Mouse (Mus musculus) limb, embryonic 15.5 days (tissue): Measurements from ENCODE around the gene Cnot2. TPM values are rescaled to one million over a fixed set of nuclear protein-coding genes. Genes with fewer than 3 reads are reported as not detected.
"Not testable (repeated sequence)": the region's sequence is repeated elsewhere in the genome, so short reads cannot be mapped to it uniquely, and the experiment has no call there.

Experiments used
- ATAC-seq: fragments of 200-750 bp; cut with Nextera tagmentation; 2 replicates; pipeline ENCODE4 v1.8.0; 2017; ENCODE audit warnings: low read depth, moderate TSS enrichment; ENCODE audit not compliant: insufficient number of reproducible peaks, low FRiP score, low TSS enrichment
- H3K27ac ChIP-seq: fragments of 300-500 bp; sonication (generic); 2 replicates; pipeline ENCODE4 v1.5.1; 2015; ENCODE audit warnings: moderate library complexity, mild to moderate bottlenecking, inconsistent platforms
- H3K27me3 ChIP-seq: fragments of 300-500 bp; sonication (generic); 2 replicates; pipeline ENCODE4 v1.6.1; 2015; ENCODE audit warnings: inconsistent platforms
- H3K36me3 ChIP-seq: fragments of 300-500 bp; sonication (generic); 2 replicates; pipeline ENCODE4 v1.6.1; 2015; ENCODE audit warnings: inconsistent platforms
- H3K4me1 ChIP-seq: fragments of 300-500 bp; sonication (generic); 2 replicates; pipeline ENCODE4 v1.6.1; 2015; ENCODE audit warnings: inconsistent platforms
- H3K4me2 ChIP-seq: fragments of 300-500 bp; sonication (generic); 2 replicates; pipeline ENCODE4 v1.6.1; 2015; ENCODE audit warnings: mild to moderate bottlenecking, inconsistent platforms
- H3K4me3 ChIP-seq: fragments of 300-500 bp; sonication (generic); 2 replicates; pipeline ENCODE4 v1.5.1; 2015; ENCODE audit warnings: mild to moderate bottlenecking, inconsistent platforms
- H3K9ac ChIP-seq: fragments of 300-500 bp; sonication (generic); 2 replicates; pipeline ENCODE4 v1.6.1; 2015; ENCODE audit warnings: inconsistent platforms
- H3K9me3 ChIP-seq: fragments of 300-500 bp; sonication (generic); 2 replicates; pipeline ENCODE4 v1.6.1; 2016; ENCODE audit warnings: inconsistent platforms
- WGBS: fragments of 180-500 bp; shearing (Covaris S2); methylation state at CpG from one replicate; pipeline ENCODE4 v1.1.7; 2015; 5-methylcytosine and 5-hydroxymethylcytosine counted together
- polyA plus RNA-seq: library from polyadenylated mRNA; unstranded; fragments of >200 nt; fragmentation: Nextera tagmentation; extraction: Ambion mirVana; gene quantifications from 2 replicates; pipeline ENCODE4 v1.2.1, GENCODE M21; 2015

The Cnot2 gene
- polyA plus RNA-seq, 1 experiment from 2014 or later: 108 TPM

- H3K36me3 ChIP-seq: no peaks in the 10 kb centered on the region
- no peaks in the 10 kb centered on the region for H3K27me3 ChIP-seq
- H3K4me2 ChIP-seq: no peak overlapping the region
- H3K9me3 ChIP-seq: no peaks in the 10 kb centered on the region
- no peak for ATAC-seq
- peaks cover 2% of the 10 kb centered on the region; the same call in 1 of the 2 replicates for H3K4me1 ChIP-seq
- no peak overlapping the region for H3K9ac ChIP-seq
- H3K27ac ChIP-seq: no peak overlapping the region
- H3K4me3 ChIP-seq: no peak overlapping the region
Measured at GRCm38 (mm10) chr10:116578375-116578774, 2.9 kb downstream of the Cnot2 start.

GRCm38 (mm10) chr10:116577181-116577580 is 4.1 kb downstream of the Cnot2 start:
- H3K9ac ChIP-seq: no peak overlapping the region
- H3K4me2 ChIP-seq: no peak overlapping the region
- H3K27ac ChIP-seq: no peak overlapping the region
- no peak overlapping the region for H3K4me3 ChIP-seq
- ATAC-seq: no peak
- 85% methylated on average over 3 of the region's 3 CpGs for WGBS
- H3K4me1 ChIP-seq: no peaks in the 10 kb centered on the region
- H3K27me3 ChIP-seq: no peaks in the 10 kb centered on the region
- no peaks in the 10 kb centered on the region for H3K36me3 ChIP-seq
- no peaks in the 10 kb centered on the region for H3K9me3 ChIP-seq

GRCm38 (mm10) chr10:116576071-116576470 is 5.2 kb downstream of the Cnot2 start:
- ATAC-seq, H3K9me3 ChIP-seq, H3K4me3 ChIP-seq, H3K36me3 ChIP-seq, H3K4me1 ChIP-seq, H3K27ac ChIP-seq, H3K27me3 ChIP-seq, H3K9ac ChIP-seq, H3K4me2 ChIP-seq: not testable (repeated sequence)
- 85% methylated on average over 2 of the region's 2 CpGs for WGBS

DNA sequence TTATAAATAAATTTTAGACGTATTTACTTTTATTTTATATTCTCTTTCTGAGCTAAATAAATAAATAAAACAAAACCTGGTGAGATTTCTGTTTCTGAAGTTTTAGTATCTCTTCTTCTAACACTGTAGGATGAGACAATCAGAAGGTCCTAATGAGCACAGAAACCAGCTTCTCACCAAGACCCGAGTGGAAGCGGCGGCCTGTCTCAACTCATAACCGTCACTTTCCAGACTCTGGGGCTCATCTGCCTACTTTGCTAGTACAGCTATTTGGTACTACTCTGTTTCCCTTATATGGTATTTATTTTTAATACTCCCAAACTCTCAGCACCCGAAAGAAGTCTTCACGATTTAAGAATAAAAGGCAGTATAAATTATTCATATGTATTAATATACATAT is 10.8 kb downstream of the Cnot2 start:
- Histone ChIP-seq H3K9ac (no peak overlapping the region), H3K9me3 (no peaks in the 10 kb centered on the region), H3K27me3 (no peaks in the 10 kb centered on the region), H3K27ac (no peak overlapping the region), H3K4me1 (peaks cover 10% of the 10 kb centered on the region), H3K4me2 (no peak overlapping the region), H3K4me3 (no peak overlapping the region), H3K36me3 (no peaks in the 10 kb centered on the region)
- WGBS: 82% methylated on average over 7 of the region's 7 CpGs
- ATAC-seq: no peak

DNA sequence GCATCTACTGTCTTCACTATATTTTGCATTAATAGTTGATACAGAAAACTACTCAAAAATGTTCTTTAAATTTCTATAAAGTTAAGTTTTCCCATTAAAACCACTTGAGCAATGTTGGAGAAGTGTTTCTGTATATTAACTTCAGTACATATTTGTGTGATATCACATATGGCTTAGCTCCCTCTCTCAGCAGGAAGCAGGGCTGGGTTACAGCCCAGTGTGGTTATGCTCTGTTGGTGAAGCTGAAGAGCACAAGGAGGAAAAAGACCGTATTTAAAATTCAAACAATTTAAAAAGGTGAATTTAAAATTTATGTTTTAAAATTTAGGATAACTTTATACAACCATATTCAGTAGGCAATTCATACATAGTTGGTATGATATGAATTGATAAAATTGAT is 12.8 kb downstream of the Cnot2 start:
- H3K9ac ChIP-seq: no peak overlapping the region
- no peaks in the 10 kb centered on the region for H3K27me3 ChIP-seq
- ATAC-seq: no peak
- H3K4me1 ChIP-seq: peaks cover 10% of the 10 kb centered on the region
- no peaks in the 10 kb centered on the region for H3K36me3 ChIP-seq
- 48% methylated on average over 1 of the region's 1 CpGs for WGBS
- no peak overlapping the region for H3K4me3 ChIP-seq
- no peaks in the 10 kb centered on the region for H3K9me3 ChIP-seq
- H3K27ac ChIP-seq: no peak overlapping the region
- H3K4me2 ChIP-seq: no peak overlapping the region

GRCm38 (mm10) chr10:116567491-116568405 is 13.6 kb downstream of the Cnot2 start:
- Histone ChIP-seq H3K36me3 (no peaks in the 10 kb centered on the region), H3K27ac (no peak overlapping the region), H3K9me3 (no peaks in the 10 kb centered on the region), H3K27me3 (no peaks in the 10 kb centered on the region), H3K4me2 (no peak overlapping the region), H3K4me1 (peaks cover 16% of the 10 kb centered on the region), H3K4me3 (no peak overlapping the region), H3K9ac (no peak overlapping the region)
- WGBS: 81% methylated on average over 7 of the region's 7 CpGs
- ATAC-seq: no peak

DNA sequence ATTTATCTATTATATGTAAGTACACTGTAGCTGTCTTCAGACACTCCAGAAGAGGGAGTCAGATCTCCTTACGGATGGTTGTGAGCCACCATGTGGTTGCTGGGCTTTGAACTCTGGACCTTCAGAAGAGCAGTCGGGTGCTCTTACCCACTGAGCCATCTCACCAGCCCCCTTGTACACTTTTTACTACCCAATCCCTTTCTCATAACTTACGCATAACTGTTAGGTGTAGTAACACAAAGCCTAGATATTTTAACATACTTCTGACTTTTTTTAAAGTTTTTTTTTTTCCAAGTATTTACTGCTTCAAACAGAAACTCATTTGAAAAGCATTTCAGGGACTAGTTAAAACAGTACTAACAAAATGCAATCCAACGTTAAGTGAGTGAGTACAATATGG is 14.8 kb downstream of the Cnot2 start:
- H3K4me3 ChIP-seq, H3K36me3 ChIP-seq, H3K27me3 ChIP-seq, ATAC-seq, H3K9me3 ChIP-seq, H3K9ac ChIP-seq, H3K27ac ChIP-seq, H3K4me2 ChIP-seq: not testable (repeated sequence)
- 75% methylated on average over 4 of the region's 4 CpGs for WGBS
- peaks cover 19% of the 10 kb centered on the region for H3K4me1 ChIP-seq

DNA sequence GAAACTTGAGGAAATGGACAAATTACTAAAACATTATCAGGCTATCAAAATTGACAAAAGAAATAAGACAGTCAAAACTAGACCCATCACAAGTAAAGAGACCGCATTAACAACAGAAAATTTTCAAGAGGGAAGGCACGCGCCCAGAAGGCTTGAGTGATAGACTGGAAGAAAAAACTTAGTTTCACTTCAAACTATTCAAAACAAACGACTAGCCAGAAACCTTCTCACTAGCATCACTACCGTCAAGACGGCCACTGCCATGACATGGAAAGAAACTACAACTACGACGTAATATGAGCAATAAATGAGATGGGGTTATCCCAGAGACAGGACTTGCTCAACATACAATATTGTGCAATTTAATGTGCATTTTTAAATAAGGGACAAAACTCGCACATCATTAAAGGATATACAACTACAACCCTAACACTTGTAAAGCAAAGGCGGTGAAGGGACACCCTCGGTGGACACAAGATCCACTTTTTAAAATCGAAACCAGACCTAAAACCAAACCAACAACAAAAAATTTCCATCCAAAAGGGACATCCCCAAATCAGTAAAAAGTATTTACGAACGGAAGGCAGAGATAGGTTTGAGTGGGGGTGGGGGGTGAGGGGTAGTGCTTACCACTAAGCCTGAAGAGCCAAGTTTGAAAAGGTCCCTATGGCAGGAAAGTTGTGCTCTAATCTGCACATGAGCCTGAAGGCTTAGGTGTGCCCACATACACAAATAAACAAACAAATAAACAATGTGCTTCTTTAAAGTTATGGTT is 16.3 kb downstream of the Cnot2 start:
- Histone ChIP-seq H3K27ac (no peak overlapping the region), H3K27me3 (no peaks in the 10 kb centered on the region), H3K4me3 (no peak overlapping the region), H3K4me1 (peaks cover 19% of the 10 kb centered on the region), H3K4me2 (no peak overlapping the region), H3K9me3 (no peaks in the 10 kb centered on the region), H3K9ac (no peak overlapping the region), H3K36me3 (no peaks in the 10 kb centered on the region)
- ATAC-seq: no peak
- WGBS: 87% methylated on average over 14 of the region's 14 CpGs

DNA sequence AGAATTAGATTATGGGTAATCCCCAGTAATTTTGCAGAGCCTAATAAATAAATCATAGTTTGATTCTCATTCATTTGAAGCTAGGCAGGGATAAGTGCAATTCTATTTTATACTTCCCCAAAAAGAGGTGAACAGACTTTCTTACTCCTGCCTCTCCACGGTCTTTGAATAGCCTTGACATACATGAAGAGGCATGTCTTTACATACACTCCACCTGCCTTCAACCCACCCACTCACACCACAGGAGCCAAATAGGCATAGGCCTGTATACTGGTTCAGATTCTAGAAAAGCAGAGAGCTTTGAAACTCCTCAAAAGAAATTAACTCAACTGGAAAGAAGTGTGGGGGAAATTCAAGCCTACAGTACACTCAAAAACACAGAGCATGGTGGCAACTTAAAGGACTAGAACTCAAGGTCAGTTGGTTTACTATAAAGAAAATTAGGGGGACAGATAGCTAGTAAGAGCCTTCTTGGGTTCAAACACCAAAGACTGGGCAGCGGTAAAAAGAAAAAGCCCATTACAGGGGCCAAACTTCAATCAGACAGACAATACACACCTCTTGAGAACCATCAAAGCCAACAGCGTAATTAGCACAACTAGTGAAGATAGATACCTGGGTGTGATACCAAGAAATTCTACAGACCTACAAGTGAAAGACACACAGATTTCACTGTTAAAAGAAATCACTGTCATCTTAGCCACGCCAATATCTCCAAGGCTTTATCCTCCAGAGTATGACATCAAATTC is 18.4 kb downstream of the Cnot2 start:
- Histone ChIP-seq H3K9me3 (no peaks in the 10 kb centered on the region), H3K4me2 (no peak overlapping the region), H3K36me3 (no peaks in the 10 kb centered on the region), H3K27ac (no peak overlapping the region), H3K4me1 (peaks cover 10% of the 10 kb centered on the region), H3K4me3 (no peak overlapping the region), H3K9ac (no peak overlapping the region), H3K27me3 (no peaks in the 10 kb centered on the region)
- 66% methylated on average over 4 of the region's 4 CpGs for WGBS
- ATAC-seq: no peak

DNA sequence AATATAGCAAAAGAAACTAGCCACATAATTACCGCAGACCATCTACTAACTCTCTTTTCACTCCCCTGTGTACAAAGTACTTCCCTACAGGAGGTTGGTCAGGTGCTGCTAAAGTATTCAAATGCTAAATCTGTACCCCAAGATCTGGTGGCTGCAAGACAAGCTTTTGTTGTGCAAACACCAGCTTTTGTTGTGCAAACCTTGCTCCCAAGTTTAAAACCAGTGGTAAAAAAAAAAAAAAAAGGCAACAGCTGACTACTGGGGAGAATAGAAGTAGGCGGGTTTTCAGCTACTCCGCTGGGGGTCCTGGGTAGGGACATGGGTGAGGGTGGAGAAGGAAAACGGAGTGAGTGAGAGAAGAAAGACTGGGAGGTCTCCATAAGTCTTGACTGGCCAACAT is 19.1 kb downstream of the Cnot2 start:
- Histone ChIP-seq H3K4me2 (no peak overlapping the region), H3K27ac (no peak overlapping the region), H3K4me3 (no peak overlapping the region), H3K9ac (no peak overlapping the region), H3K9me3 (no peaks in the 10 kb centered on the region), H3K4me1 (peaks cover 9% of the 10 kb centered on the region; the same call in 1 of the 2 replicates), H3K36me3 (no peaks in the 10 kb centered on the region), H3K27me3 (no peaks in the 10 kb centered on the region)
- ATAC-seq: no peak
- 54% methylated on average over 4 of the region's 4 CpGs for WGBS

GRCm38 (mm10) chr10:116559171-116559570 is 22.1 kb downstream of the Cnot2 start:
- Histone ChIP-seq H3K4me3 (no peak overlapping the region), H3K4me1 (peaks cover 10% of the 10 kb centered on the region; the same call in 1 of the 2 replicates), H3K36me3 (no peaks in the 10 kb centered on the region), H3K9ac (no peak overlapping the region), H3K27me3 (no peaks in the 10 kb centered on the region), H3K27ac (no peak overlapping the region), H3K9me3 (no peaks in the 10 kb centered on the region), H3K4me2 (no peak overlapping the region)
- no peak for ATAC-seq
- WGBS: 61% methylated on average over 1 of the region's 1 CpGs

- Histone ChIP-seq H3K27me3 (no peaks in the 10 kb centered on the region), H3K36me3 (no peaks in the 10 kb centered on the region), H3K9ac (no peak overlapping the region), H3K4me3 (no peak overlapping the region), H3K27ac (no peak overlapping the region), H3K4me1 (peaks cover 3% of the 10 kb centered on the region; the same call in 1 of the 2 replicates), H3K9me3 (no peaks in the 10 kb centered on the region), H3K4me2 (no peak overlapping the region)
- no peak for ATAC-seq
- WGBS: 96% methylated on average over 1 of the region's 1 CpGs
Measured at GRCm38 (mm10) chr10:116557166-116557565, 24.1 kb downstream of the Cnot2 start.
